Mouse (Mus musculus) bone marrow macrophage, adult 2 months (primary cell): Measurements from ENCODE around the gene Fam49a.

Experiments used
- CTCF ChIP-seq: IDR thresholded peaks from 2 replicates; pipeline ENCODE4 v1.5.1; 2012; ENCODE audit warnings: low read depth, mild to moderate bottlenecking, low read length, moderate library complexity
- POLR2A ChIP-seq: IDR thresholded peaks from 2 replicates; pipeline ENCODE4 v1.6.1; 2012; ENCODE audit warnings: mild to moderate bottlenecking, low read depth, low read length, borderline replicate concordance

DNA sequence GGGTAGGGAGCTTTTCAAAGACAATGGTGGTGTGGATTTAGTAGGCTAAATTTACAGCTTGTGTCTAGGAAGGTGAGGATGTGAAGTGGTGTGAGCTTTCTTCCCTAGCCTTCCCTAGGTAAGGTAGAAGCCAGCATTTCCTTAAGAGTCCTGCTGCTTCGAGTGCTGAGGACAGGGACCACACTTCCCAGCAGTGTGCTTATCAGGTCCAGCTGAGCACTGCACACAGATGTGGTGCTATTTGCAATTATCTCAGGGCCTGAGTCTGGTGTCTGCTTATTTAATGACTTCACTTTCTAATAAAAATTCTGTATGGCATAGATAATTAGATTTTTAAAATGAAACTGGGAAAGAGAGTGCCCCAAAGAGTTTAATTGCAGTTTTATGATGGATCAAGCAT is 4.6 kb downstream of the Fam49a start:
- TF ChIP-seq CTCF (no peak), POLR2A (no peak)
